Mouse (Mus musculus) common myeloid progenitor, adult 5-6 weeks (primary cell): ENCODE measurements around the gene Tpp2. TPM values are rescaled to one million over a fixed set of nuclear protein-coding genes. Genes with fewer than 3 reads are reported as not detected.
A peak's percentile ranks its signal among the peaks of the same experiment; 100 is the strongest.
"Not testable (repeated sequence)": the region's sequence is repeated elsewhere in the genome, so short reads cannot be mapped to it uniquely, and the experiment has no call there.

ENCODE experiments used
- ATAC-seq: replicated peaks from 2 replicates; pipeline ENCODE4 v1.8.0; 2016; ENCODE audit warnings: low read depth, mild to moderate bottlenecking, moderate TSS enrichment, inconsistent platforms; ENCODE audit not compliant: poor library complexity, severe bottlenecking
- total RNA-seq: library from RNA; stranded (forward); fragments of 200-1000, 187-1606 nt; gene quantifications from 2 replicates; pipeline ENCODE4 v1.2.3, GENCODE M21; 2017

Tpp2 gene
- total RNA-seq, 1 experiment from 2014 or later, result 113 TPM

GRCm38 (mm10) chr1:44004513-44004912 lies 71.1 kb downstream of the Tpp2 start:
- ATAC-seq, result no peak

- no peak for ATAC-seq
Observed at GRCm38 (mm10) chr1:44015556-44015955, 82.1 kb downstream of the Tpp2 start.

GRCm38 (mm10) chr1:44019934-44020333 lies 86.5 kb downstream of the Tpp2 start, which contains the start of gene Mettl21c:
TSS of gene Mettl21c (minus strand) at chr1:44020034.
- no peak for ATAC-seq

- ATAC-seq, result no peak
Observed at GRCm38 (mm10) chr1:44022656-44023055, 89.2 kb downstream of the Tpp2 start.

GRCm38 (mm10) chr1:44027651-44028050 lies 94.2 kb downstream of the Tpp2 start:
- ATAC-seq, result no peak

GRCm38 (mm10) chr1:44032213-44032612 lies 98.8 kb downstream of the Tpp2 start:
- ATAC-seq, result no peak

- ATAC-seq, result no peak
Observed at GRCm38 (mm10) chr1:44032948-44033347, 99.5 kb downstream of the Tpp2 start.

- ATAC-seq, result peak; percentile 88
Observed at GRCm38 (mm10) chr1:44041797-44042554, 108.5 kb downstream of the Tpp2 start.

GRCm38 (mm10) chr1:44042555-44042915 lies 109.1 kb downstream of the Tpp2 start:
- peak; percentile 40 for ATAC-seq

GRCm38 (mm10) chr1:44045689-44046088 lies 112.2 kb downstream of the Tpp2 start:
- not testable (repeated sequence) for ATAC-seq

GRCm38 (mm10) chr1:44046556-44046955 lies 113.1 kb downstream of the Tpp2 start:
- ATAC-seq, result no peak

Other genes starting within 250 kb of the Tpp2 start
- gene 1500015O10Rik, start 203.0 kb upstream of the Tpp2 start, total RNA-seq, result not detected in 2 replicates
- gene Uxs1, start 105.8 kb upstream of the Tpp2 start, total RNA-seq, result 22.3 and 71.4 TPM in 2 replicates
- 0.32 TPM in 1 of 2 replicates, not detected in the other for gene Mettl21c, start 86.4 kb downstream of the Tpp2 start, total RNA-seq
- 0.82 and 1.1 TPM in 2 replicates for gene Gm8251, start 128.3 kb downstream of the Tpp2 start, total RNA-seq
- 86.0 and 92.4 TPM in 2 replicates for gene Tex30, start 168.8 kb downstream of the Tpp2 start, total RNA-seq
- gene Kdelc1, start 185.2 kb downstream of the Tpp2 start, total RNA-seq, result 28.7 and 33.8 TPM in 2 replicates
- gene Bivm, start 185.3 kb downstream of the Tpp2 start, total RNA-seq, result 8.5 and 12.3 TPM in 2 replicates
- gene Ercc5, start 214.1 kb downstream of the Tpp2 start, total RNA-seq, result 10.5 and 16.6 TPM in 2 replicates